Mouse (Mus musculus): ENCODE measurements at regions not wholly inside any gene's neighbourhood (a gene's known extent, or its start where the extent isn't known, plus 50 kb on each side); places are given as distances from the start of the nearest gene placed in this dataset.

- no peak for DNase-seq (ENCODE audit: low spot score in 2 of 2)
Observed at GRCm38 (mm10) chr3:134105112-134105511, 131.2 kb upstream of the Cxxc4 start.

- no peak for DNase-seq (ENCODE audit: low spot score in 2 of 2)
Observed at GRCm38 (mm10) chr3:134105567-134105966, 130.7 kb upstream of the Cxxc4 start.

- DNase-seq (ENCODE audit: low spot score in 2 of 2): no peak
Observed at GRCm38 (mm10) chr3:134114501-134114900, 121.8 kb upstream of the Cxxc4 start.

GRCm38 (mm10) chr3:134115007-134115406, 121.3 kb upstream of the Cxxc4 start:
- no peak for DNase-seq (ENCODE audit: low spot score in 2 of 2)

- no peak for DNase-seq (ENCODE audit: low spot score in 2 of 2)
Observed at GRCm38 (mm10) chr3:134118898-134119297, 117.4 kb upstream of the Cxxc4 start.

- no peak for DNase-seq (ENCODE audit: low spot score in 2 of 2)
Observed at GRCm38 (mm10) chr3:134124982-134125381, 111.3 kb upstream of the Cxxc4 start.

DNA sequence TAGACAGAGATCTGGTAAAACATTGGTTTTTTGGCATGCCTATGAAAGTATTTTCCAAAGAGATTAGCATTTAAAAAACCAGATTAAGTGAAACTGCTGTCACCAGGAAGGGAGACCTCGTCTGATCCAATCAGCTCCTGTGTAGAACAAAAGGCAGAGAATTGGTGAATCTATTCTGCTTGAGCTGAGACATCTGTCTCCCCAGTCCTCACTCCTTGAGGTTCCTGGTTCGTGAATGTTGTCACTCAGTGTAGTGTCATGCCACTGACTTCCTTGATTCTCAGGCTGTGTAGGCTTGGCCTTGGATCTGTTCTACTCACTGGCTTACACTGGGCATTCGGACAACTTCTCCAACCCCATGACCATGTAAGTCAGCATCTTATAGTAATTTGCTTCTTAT, 105.9 kb upstream of the Cxxc4 start:
- no peak for DNase-seq (ENCODE audit: low spot score in 2 of 2)

DNA sequence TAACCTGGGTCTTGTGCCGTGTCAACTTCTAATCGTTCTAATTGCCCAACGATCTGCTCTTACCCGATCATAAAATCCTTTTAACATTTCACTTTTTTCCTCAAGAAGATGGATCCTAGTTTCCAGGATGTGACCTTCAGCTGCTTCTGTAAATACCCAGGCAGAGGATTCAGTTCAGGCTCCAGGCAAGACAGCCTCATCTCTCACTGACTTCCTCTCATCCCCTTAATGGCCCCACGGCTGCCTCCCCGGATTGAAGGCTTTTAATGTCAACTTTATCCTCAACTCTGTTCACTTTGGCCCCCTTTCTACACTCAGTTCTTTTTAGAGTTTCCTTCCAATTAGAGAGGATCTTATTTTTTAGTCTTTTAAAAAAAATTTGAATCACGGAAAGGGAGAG, 91.0 kb upstream of the Cxxc4 start:
- no peak for DNase-seq (ENCODE audit: low spot score in 2 of 2)

DNA sequence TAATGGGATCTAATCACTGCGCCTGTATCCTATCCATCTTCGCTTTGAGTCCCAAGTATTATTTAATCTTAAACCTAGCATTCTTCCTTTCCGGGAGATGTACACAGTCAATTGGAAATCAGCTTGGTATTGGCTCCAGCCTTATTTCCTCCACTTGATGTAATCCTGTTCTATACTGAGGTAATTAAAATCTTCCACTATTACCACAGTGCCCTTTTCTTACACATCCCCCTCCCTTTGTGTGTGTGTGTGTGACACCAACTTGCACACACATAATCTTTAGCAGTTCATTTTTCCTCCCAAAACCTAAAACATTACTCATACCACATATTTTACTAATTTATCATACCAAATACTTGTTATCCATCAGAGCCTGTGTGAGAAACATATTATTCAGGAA, 90.3 kb upstream of the Cxxc4 start:
- no peak for DNase-seq (ENCODE audit: low spot score in 2 of 2)

GRCm38 (mm10) chr3:134146373-134147224, 89.7 kb upstream of the Cxxc4 start:
- no peak for DNase-seq (ENCODE audit: low spot score in 2 of 2)

DNA sequence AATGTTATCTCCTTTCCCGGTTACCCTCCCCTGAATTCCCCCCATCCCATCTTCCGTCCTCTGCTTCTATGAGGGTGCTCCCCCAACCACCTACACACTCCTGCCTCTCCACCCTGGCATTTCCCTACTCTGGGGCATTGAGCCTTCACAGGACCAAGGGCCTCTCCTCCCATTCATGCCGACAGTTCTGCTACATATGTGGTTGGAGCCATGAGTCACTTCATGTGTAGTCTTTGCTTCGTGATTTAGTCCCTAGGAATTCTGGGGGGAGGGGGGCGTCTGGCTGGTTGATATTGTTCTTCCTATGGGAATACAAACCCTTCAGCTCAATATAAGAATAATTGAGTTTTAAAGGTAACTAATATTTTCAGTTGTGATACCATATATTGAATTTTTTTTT, 74.0 kb upstream of the Cxxc4 start:
- DNase-seq (ENCODE audit: low spot score in 2 of 2): no peak

DNA sequence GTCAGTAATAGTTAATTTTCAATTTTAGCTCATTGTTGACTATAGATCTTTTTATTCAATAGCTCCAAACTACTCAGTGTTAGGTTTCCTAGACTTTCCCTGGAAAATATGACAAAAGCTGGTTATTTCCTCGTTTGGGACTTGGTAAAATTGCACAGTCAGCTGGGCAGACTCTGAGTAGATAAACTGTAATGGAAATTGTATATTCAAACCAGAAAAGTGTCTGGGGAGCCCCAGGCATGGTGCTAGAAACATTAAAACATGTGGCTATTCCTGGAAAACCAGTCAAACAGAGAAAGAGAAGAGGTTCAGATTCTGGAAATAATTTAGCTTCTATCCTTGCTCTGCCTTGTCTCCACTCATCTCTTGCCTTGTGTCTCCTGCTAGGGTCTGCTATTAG, 66.4 kb upstream of the Cxxc4 start:
- DNase-seq (ENCODE audit: low spot score in 2 of 2): no peak

GRCm38 (mm10) chr3:134172357-134172756, 63.9 kb upstream of the Cxxc4 start:
- DNase-seq (ENCODE audit: low spot score in 2 of 2): no peak

DNA sequence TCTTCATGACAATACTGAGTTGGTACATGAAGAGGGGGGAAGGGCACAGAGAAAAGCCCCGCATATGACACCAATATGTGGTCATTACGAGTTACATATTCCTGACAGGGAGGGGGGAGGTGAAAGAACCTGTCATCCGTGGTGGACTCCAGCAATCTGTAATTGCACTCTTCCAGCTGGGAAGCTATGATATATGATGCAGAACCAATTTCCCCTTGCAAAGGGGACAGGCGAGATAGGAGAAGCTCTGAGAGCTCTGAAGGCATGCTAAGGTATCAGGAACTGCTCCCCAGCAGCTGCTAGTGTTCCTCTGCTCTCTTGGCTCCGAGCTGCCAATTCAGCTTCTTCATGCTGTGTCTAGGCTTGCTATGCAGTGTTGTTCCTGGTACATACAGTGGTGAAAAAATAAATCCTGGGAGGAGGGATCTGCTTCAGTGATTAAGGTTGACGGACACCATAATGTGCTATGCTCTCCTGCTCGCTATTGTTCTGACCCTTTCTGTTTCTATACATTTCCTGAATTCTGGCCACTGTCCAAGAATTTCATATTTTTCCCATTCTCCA, 57.7 kb upstream of the Cxxc4 start:
- DNase-seq (ENCODE audit: low spot score in 2 of 2): no peak

- no peak for DNase-seq (ENCODE audit: low spot score in 2 of 2)
Observed at GRCm38 (mm10) chr3:134184042-134184441, 52.2 kb upstream of the Cxxc4 start.

Measured in urinary bladder, postnatal 4 days (tissue).